Mouse (Mus musculus) ES-Bruce4 (cell line): ENCODE measurements at regions not wholly inside any gene's neighbourhood (a gene's known extent, or its start where the extent isn't known, plus 50 kb on each side); places are given as distances from the start of the nearest gene placed in this dataset.

ENCODE experiments used
- H3K27ac ChIP-seq: 2 replicates; pipeline ENCODE4 v1.5.1; 2012; ENCODE audit warnings: low read length, inconsistent platforms; ENCODE audit not compliant: insufficient read depth
- H3K27me3 ChIP-seq: 2 replicates; pipeline ENCODE4 v1.6.1; 2012; ENCODE audit warnings: mild to moderate bottlenecking, low read length, inconsistent platforms; ENCODE audit not compliant: control insufficient read depth, poor library complexity, insufficient read depth, severe bottlenecking
- H3K36me3 ChIP-seq: 2 replicates; pipeline ENCODE4 v1.6.1; 2012; ENCODE audit warnings: inconsistent platforms, mild to moderate bottlenecking, low read length, moderate library complexity; ENCODE audit not compliant: control insufficient read depth, poor library complexity, insufficient read depth, severe bottlenecking
- H3K4me1 ChIP-seq: one replicate; pipeline ENCODE4 v1.8.1; 2011; ENCODE audit warnings: low read length; ENCODE audit not compliant: control insufficient read depth, insufficient read depth
- H3K4me3 ChIP-seq: 2 replicates; pipeline ENCODE4 v1.5.1; 2011; ENCODE audit warnings: low read depth, mild to moderate bottlenecking, low read length
- H3K9ac ChIP-seq: 2 replicates; pipeline ENCODE4 v1.6.1; 2012; ENCODE audit warnings: low read depth, mild to moderate bottlenecking, inconsistent platforms; ENCODE audit not compliant: poor library complexity, severe bottlenecking
- H3K9me3 ChIP-seq: replicated peaks from 2 replicates; pipeline ENCODE4 v1.6.1; 2012; ENCODE audit warnings: mild to moderate bottlenecking, low read length, inconsistent platforms; ENCODE audit not compliant: control insufficient read depth, poor library complexity, insufficient read depth, severe bottlenecking
- CTCF ChIP-seq: IDR thresholded peaks from one replicate; pipeline ENCODE4 v1.8.1; 2011; ENCODE audit warnings: low read depth, low read length
- EP300 ChIP-seq: IDR thresholded peaks from 2 replicates; pipeline ENCODE4 v1.6.1; 2011; ENCODE audit warnings: low read depth, low read length; ENCODE audit not compliant: insufficient read depth
- POLR2A ChIP-seq: IDR thresholded peaks from one replicate; pipeline ENCODE4 v1.8.1; 2011; ENCODE audit warnings: low read length; ENCODE audit not compliant: insufficient read depth

GRCm38 (mm10) chr8:128180214-128180613, 178.2 kb upstream of the Nrp1 start:
- Histone ChIP-seq H3K4me1 (no peaks in the 10 kb centered on the region), H3K36me3 (no peaks in the 10 kb centered on the region), H3K9ac (no peak overlapping the region), H3K4me3 (no peak overlapping the region), H3K27ac (no peak overlapping the region), H3K9me3 (no peaks in the 10 kb centered on the region), H3K27me3 (no peaks in the 10 kb centered on the region)
- TF ChIP-seq POLR2A (no peak), CTCF (no peak), EP300 (no peak)

- H3K9ac ChIP-seq: no peak overlapping the region
Observed at GRCm38 (mm10) chr8:128183081-128183480, 175.3 kb upstream of the Nrp1 start.

GRCm38 (mm10) chr8:128188321-128188720, 170.1 kb upstream of the Nrp1 start:
- no peaks in the 10 kb centered on the region for H3K4me1 ChIP-seq
- no peak overlapping the region for H3K4me3 ChIP-seq
- no peak overlapping the region for H3K27ac ChIP-seq
- H3K27me3 ChIP-seq: no peaks in the 10 kb centered on the region; the same call in 1 of the 2 replicates
- H3K9ac ChIP-seq: no peak overlapping the region
- H3K36me3 ChIP-seq: no peaks in the 10 kb centered on the region
- TF ChIP-seq POLR2A: no peak
- no peak for TF ChIP-seq EP300
- no peak for TF ChIP-seq CTCF
- H3K9me3 ChIP-seq: no peaks in the 10 kb centered on the region

More at GRCm38 (mm10) chr8:128183081-128183480, 175.3 kb upstream of the Nrp1 start:
- no peaks in the 10 kb centered on the region for H3K4me1 ChIP-seq
- TF ChIP-seq POLR2A: no peak
- TF ChIP-seq CTCF: no peak
- TF ChIP-seq EP300: no peak
- H3K27ac ChIP-seq: no peak overlapping the region
- H3K27me3 ChIP-seq: no peaks in the 10 kb centered on the region
- H3K36me3 ChIP-seq: no peaks in the 10 kb centered on the region
- no peak overlapping the region for H3K4me3 ChIP-seq
- H3K9me3 ChIP-seq: no peaks in the 10 kb centered on the region

GRCm38 (mm10) chr8:128193293-128193887, 165.0 kb upstream of the Nrp1 start:
- H3K4me3 ChIP-seq: no peak overlapping the region
- no peaks in the 10 kb centered on the region; the same call in 1 of the 2 replicates for H3K27me3 ChIP-seq
- TF ChIP-seq POLR2A: no peak
- TF ChIP-seq EP300: no peak
- no peak for TF ChIP-seq CTCF
- no peaks in the 10 kb centered on the region for H3K4me1 ChIP-seq
- H3K9me3 ChIP-seq: no peaks in the 10 kb centered on the region
- no peak overlapping the region for H3K9ac ChIP-seq
- no peaks in the 10 kb centered on the region for H3K36me3 ChIP-seq
- H3K27ac ChIP-seq: no peak overlapping the region

GRCm38 (mm10) chr8:128200815-128201214, 157.6 kb upstream of the Nrp1 start:
- Histone ChIP-seq H3K36me3 (no peaks in the 10 kb centered on the region), H3K9ac (no peak overlapping the region), H3K4me3 (no peak overlapping the region), H3K27ac (no peak overlapping the region), H3K27me3 (no peaks in the 10 kb centered on the region), H3K9me3 (no peaks in the 10 kb centered on the region), H3K4me1 (no peaks in the 10 kb centered on the region)
- no peak for TF ChIP-seq CTCF
- TF ChIP-seq EP300: no peak
- no peak for TF ChIP-seq POLR2A

- H3K36me3 ChIP-seq: no peaks in the 10 kb centered on the region
- no peak overlapping the region for H3K4me3 ChIP-seq
- H3K27ac ChIP-seq: no peak overlapping the region
- H3K4me1 ChIP-seq: no peaks in the 10 kb centered on the region
- no peaks in the 10 kb centered on the region for H3K27me3 ChIP-seq
- no peaks in the 10 kb centered on the region for H3K9me3 ChIP-seq
- TF ChIP-seq CTCF (no peak), EP300 (no peak), POLR2A (no peak)
- no peak overlapping the region for H3K9ac ChIP-seq
Observed at GRCm38 (mm10) chr8:128201635-128202034, 156.8 kb upstream of the Nrp1 start.
